Mouse (Mus musculus): ENCODE measurements around the gene Psma5. TPM values are rescaled to one million over a fixed set of nuclear protein-coding genes. Genes with fewer than 3 reads are reported as not detected.

Gene Psma5
- polyA plus RNA-seq, 1 experiment from 2014 or later: 238 TPM

- Histone ChIP-seq H3K27me3 (peaks cover 25% of the 10 kb centered on the region), H3K36me3 (peaks cover 10% of the 10 kb centered on the region), H3K9ac (peak overlapping the region; percentile 72), H3K4me1 (replicated peaks) (peaks cover 44% of the 10 kb centered on the region), H3K4me2 (peak overlapping the region; percentile 94), H3K27ac (0 out of 2 replicates have a peak overlapping the region, but pooled peaks have one; percentile 16), H3K9me3 (replicated peaks) (no peaks in the 10 kb centered on the region), H3K4me3 (replicated peaks) (peak overlapping the region; percentile 74)
- ATAC-seq (ENCODE audit: low read depth) (no peak), DNase-seq (no peak)
- WGBS (ENCODE audit: insufficient replicate concordance): 19% methylated on average over 6 of the region's 6 CpGs
These were observed 26.5 kb downstream of the Psma5 start for GRCm38 (mm10) chr3:108283241-108283561.

- peaks cover 25% of the 10 kb centered on the region for H3K27me3 ChIP-seq
- peak within 1 kb of the TSS; percentile 72 for H3K9ac ChIP-seq
- WGBS (ENCODE audit: insufficient replicate concordance): under 1% methylated on average over 109 of the region's 109 CpGs
- H3K27ac ChIP-seq: peak within 1 kb of the TSS; percentile 30; the same call in 1 of the 2 replicates
- peak; percentile 92 for ATAC-seq (ENCODE audit: low read depth)
- H3K4me2 ChIP-seq: peak within 1 kb of the TSS; percentile 94
- peaks cover 7% of the 10 kb centered on the region; the same call in 1 of the 2 replicates for H3K36me3 ChIP-seq
- H3K9me3 ChIP-seq (replicated peaks): no peaks in the 10 kb centered on the region
- peak within 1 kb of the TSS; percentile 74 for H3K4me3 ChIP-seq (replicated peaks)
- peaks cover 52% of the 10 kb centered on the region for H3K4me1 ChIP-seq (replicated peaks)
- peak; percentile 72 for DNase-seq
These were observed 27.3 kb downstream of the Psma5 start, which contains the start of gene Sort1 for GRCm38 (mm10) chr3:108283781-108284601. Gene Sort1 (plus strand): TSS chr3:108284082.

GRCm38 (mm10) chr3:108285078-108285711 is 28.5 kb downstream of the Psma5 start:
- DNase-seq (no peak), ATAC-seq (ENCODE audit: low read depth) (no peak)
- WGBS (ENCODE audit: insufficient replicate concordance): 64% methylated on average over 4 of the region's 4 CpGs
- peak overlapping the region; percentile 74 for H3K4me3 ChIP-seq (replicated peaks)
- peaks cover 63% of the 10 kb centered on the region for H3K4me1 ChIP-seq (replicated peaks)
- H3K36me3 ChIP-seq: peaks cover under 1% of the 10 kb centered on the region; the same call in 1 of the 2 replicates
- no peak overlapping the region for H3K27ac ChIP-seq
- no peaks in the 10 kb centered on the region for H3K9me3 ChIP-seq (replicated peaks)
- H3K4me2 ChIP-seq: peak overlapping the region; percentile 94
- H3K27me3 ChIP-seq: peaks cover 25% of the 10 kb centered on the region
- no peak overlapping the region for H3K9ac ChIP-seq

GRCm38 (mm10) chr3:108286671-108287439 is 30.1 kb downstream of the Psma5 start:
- H3K27me3 ChIP-seq: peaks cover 25% of the 10 kb centered on the region
- peaks cover 76% of the 10 kb centered on the region for H3K4me1 ChIP-seq (replicated peaks)
- ATAC-seq (ENCODE audit: low read depth) (no peak), DNase-seq (no peak)
- H3K4me3 ChIP-seq (replicated peaks): no peak overlapping the region
- peak overlapping the region; percentile 4; the same call in 1 of the 2 replicates for H3K9ac ChIP-seq
- no peak overlapping the region for H3K27ac ChIP-seq
- no peaks in the 10 kb centered on the region for H3K9me3 ChIP-seq (replicated peaks)
- H3K36me3 ChIP-seq: no peaks in the 10 kb centered on the region
- H3K4me2 ChIP-seq: peak overlapping the region; percentile 25
- 53% methylated on average over 14 of the region's 14 CpGs for WGBS (ENCODE audit: insufficient replicate concordance)

- Histone ChIP-seq H3K9ac (peak overlapping the region; percentile 23; the same call in 1 of the 2 replicates), H3K4me1 (replicated peaks) (peaks cover 75% of the 10 kb centered on the region)
These were observed 31.4 kb downstream of the Psma5 start for GRCm38 (mm10) chr3:108287811-108288805.

GRCm38 (mm10) chr3:108289311-108290130 is 32.8 kb downstream of the Psma5 start:
- 59% methylated on average over 13 of the region's 13 CpGs for WGBS (ENCODE audit: insufficient replicate concordance)
- Histone ChIP-seq H3K9me3 (replicated peaks) (no peaks in the 10 kb centered on the region), H3K4me1 (replicated peaks) (peaks cover 71% of the 10 kb centered on the region), H3K4me3 (replicated peaks) (no peak overlapping the region), H3K27me3 (peaks cover 11% of the 10 kb centered on the region), H3K27ac (no peak overlapping the region), H3K36me3 (no peaks in the 10 kb centered on the region), H3K9ac (no peak overlapping the region), H3K4me2 (no peak overlapping the region)
- ATAC-seq (ENCODE audit: low read depth): no peak
- no peak for DNase-seq

More at GRCm38 (mm10) chr3:108287811-108288805, 31.4 kb downstream of the Psma5 start:
- no peaks in the 10 kb centered on the region for H3K9me3 ChIP-seq (replicated peaks)
- no peak overlapping the region for H3K4me3 ChIP-seq (replicated peaks)
- H3K36me3 ChIP-seq: no peaks in the 10 kb centered on the region
- DNase-seq: no peak
- H3K27ac ChIP-seq: peak overlapping the region; percentile 53
- H3K27me3 ChIP-seq: peaks cover 25% of the 10 kb centered on the region
- WGBS (ENCODE audit: insufficient replicate concordance): 61% methylated on average over 17 of the region's 17 CpGs
- ATAC-seq (ENCODE audit: low read depth): peak; percentile 20
- H3K4me2 ChIP-seq: peak overlapping the region; percentile 25

- ATAC-seq (ENCODE audit: low read depth) (no peak), DNase-seq (no peak)
- Histone ChIP-seq H3K9me3 (replicated peaks) (no peaks in the 10 kb centered on the region), H3K4me1 (replicated peaks) (peaks cover 78% of the 10 kb centered on the region), H3K27ac (no peak overlapping the region), H3K9ac (no peak overlapping the region), H3K4me3 (replicated peaks) (no peak overlapping the region), H3K4me2 (no peak overlapping the region), H3K36me3 (no peaks in the 10 kb centered on the region), H3K27me3 (0 out of 2 replicates have a peak, but pooled peaks cover 3% of the 10 kb centered on the region)
- WGBS (ENCODE audit: insufficient replicate concordance): 68% methylated on average over 17 of the region's 17 CpGs
These were observed 34.5 kb downstream of the Psma5 start for GRCm38 (mm10) chr3:108291036-108291799.

- no peaks in the 10 kb centered on the region for H3K36me3 ChIP-seq
- WGBS (ENCODE audit: insufficient replicate concordance): 8% methylated on average over 2 of the region's 2 CpGs
- ATAC-seq (ENCODE audit: low read depth) (no peak), DNase-seq (no peak)
- peak overlapping the region; percentile 2; the same call in 1 of the 2 replicates for H3K4me2 ChIP-seq
- H3K27ac ChIP-seq: peak overlapping the region; percentile 44; the same call in 1 of the 2 replicates
- H3K9me3 ChIP-seq (replicated peaks): no peaks in the 10 kb centered on the region
- no peak overlapping the region for H3K4me3 ChIP-seq (replicated peaks)
- no peak overlapping the region for H3K9ac ChIP-seq
- peaks cover 76% of the 10 kb centered on the region for H3K4me1 ChIP-seq (replicated peaks)
- no peaks in the 10 kb centered on the region for H3K27me3 ChIP-seq
These were observed 37.7 kb downstream of the Psma5 start for GRCm38 (mm10) chr3:108294398-108294797.
